Mouse (Mus musculus) ZHBTc4 (cell line): ENCODE measurements around the gene Fhl1.

Experiments used
- DNase-seq: peaks from one replicate; pipeline ENCODE4 v3.0.0-alpha.2; 2011; ENCODE audit warnings: low read depth, low spot score

The Fhl1 gene

DNA sequence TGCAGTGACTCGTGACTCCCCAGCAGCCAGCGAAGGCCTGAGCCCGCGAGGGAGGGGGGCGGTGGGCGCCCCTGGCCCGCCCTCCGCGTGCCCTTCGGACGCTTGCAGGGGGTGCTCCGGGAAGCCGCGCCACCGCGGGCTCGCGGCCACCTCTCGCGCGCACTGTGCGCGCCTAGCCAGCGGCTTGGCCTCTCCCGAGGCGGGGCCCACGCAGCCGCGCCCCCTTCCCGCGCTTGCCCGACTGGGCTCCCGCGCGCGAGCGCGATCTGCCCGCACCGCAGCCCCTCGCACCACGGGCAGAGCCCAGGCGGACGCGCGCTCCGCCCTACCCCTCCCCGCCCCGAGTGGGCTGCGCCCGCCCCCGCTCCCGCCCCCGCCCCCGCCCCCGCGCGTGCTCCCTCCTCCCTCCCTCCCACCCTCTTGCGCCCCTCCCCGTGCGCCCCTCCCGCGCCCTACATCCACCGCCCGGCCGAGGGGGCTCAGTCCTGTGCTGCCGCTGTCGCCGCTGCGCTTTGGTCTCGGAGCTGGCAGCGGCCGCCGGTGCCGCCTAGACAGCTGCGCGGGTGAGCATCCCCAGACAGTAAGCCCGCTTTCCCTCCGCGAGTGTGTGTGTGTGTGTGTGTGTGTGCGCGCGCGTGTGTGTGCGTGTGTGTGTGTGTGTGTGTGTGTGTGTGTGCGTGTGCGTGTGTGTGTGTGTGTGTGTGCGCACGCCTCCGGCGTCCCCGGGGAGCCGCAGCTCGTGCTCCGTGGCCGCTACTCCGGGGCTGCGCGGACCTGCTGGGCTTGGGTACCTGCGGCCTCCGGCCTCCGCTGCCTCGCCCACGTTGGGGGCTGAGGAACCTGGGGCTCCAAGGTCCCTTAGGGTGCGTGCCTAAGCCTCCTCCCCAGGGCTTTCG lies at the start of gene Fhl1:
TSS of gene Fhl1 (plus strand) at position 482 of the 896 bp plus-strand sequence.
- DNase-seq, result peak; percentile 71

GRCm38 (mm10) chrX:56682156-56682720 lies 49.3 kb upstream of the Fhl1 start:
- DNase-seq, result no peak

DNA sequence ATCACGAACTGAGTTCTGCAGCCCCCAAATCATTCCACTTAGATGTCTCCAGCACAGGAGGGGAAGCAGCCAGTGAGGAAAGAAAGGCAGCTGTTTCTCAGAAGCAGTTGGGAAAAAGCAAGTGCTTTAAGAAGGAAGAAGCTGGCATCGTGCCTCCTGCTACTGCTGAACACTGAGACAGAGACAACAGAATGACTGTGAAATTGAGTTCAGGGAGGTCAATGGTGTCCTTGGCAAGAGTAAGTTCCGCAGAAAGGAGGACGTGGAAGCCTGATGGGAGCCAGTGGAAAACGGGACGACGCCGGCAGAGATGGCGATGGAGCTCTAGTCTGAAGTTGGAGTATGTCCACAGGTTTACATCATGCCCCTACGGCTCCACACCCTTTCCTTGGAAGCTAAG lies 48.1 kb upstream of the Fhl1 start:
- no peak for DNase-seq

DNA sequence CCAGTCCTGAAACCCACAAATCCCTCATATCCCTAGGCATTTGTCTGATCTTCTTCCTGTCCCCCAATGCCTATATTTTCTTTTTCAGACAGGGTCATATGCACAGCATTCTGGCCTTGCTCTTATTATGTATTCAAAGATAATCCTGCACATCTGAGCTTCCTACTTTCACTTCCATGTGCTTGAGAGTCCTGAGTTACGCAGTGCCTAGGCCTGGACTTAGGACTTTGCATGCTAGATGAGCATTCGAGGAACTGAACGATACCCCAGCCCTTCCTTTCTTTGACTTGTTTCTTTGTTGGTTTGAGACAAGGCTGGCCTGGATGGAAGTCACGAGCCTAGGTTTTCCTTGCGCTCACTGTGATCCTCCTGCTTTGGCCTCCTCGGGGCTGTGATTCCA lies 39.0 kb upstream of the Fhl1 start:
- DNase-seq, result no peak

GRCm38 (mm10) chrX:56694539-56694938 lies 37.0 kb upstream of the Fhl1 start:
- DNase-seq, result peak; percentile 51

- DNase-seq, result no peak
Observed at GRCm38 (mm10) chrX:56697199-56697780, 34.3 kb upstream of the Fhl1 start.

DNA sequence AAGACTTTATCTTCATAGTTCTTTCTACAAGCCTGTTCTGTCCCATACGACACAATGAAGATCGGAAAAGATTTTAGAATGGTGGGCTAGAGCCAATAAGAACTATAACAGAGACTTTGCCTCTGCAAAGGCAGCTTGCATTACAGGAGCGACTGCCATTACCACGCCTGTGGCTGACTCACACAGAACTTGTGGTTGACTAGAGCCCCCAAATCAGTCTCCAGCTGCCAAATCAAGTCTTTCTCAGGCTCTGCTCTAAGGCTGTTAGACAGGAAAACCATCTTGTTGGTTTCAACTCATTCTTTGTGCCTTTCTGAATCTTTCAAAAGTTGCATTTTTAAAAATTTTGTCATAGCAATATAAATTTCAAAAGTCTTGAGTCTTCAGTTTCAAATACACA lies 33.7 kb upstream of the Fhl1 start:
- no peak for DNase-seq

DNA sequence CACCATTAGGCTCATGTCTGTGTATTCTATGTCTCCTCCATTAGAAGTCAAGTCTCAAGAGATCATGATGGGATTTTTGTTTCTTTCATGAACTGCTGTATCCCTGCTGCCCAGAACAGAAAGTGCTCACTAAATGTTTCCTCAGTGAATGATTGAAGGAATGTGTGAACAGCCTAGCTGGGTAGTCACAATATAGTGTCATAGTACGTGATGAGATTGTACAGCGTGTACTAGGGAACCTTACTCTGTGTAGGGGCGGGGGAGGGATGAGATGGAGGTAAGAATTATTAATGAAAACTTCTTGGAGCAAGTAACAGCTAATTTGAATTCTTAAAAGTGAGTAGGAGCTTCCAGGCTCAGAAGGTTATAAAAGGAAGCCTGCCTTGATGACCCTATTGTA lies 30.3 kb upstream of the Fhl1 start:
- no peak for DNase-seq

- DNase-seq, result no peak
Observed at GRCm38 (mm10) chrX:56703965-56704562, 27.5 kb upstream of the Fhl1 start.

- DNase-seq, result no peak
Observed at GRCm38 (mm10) chrX:56708592-56709370, 22.8 kb upstream of the Fhl1 start.

DNA sequence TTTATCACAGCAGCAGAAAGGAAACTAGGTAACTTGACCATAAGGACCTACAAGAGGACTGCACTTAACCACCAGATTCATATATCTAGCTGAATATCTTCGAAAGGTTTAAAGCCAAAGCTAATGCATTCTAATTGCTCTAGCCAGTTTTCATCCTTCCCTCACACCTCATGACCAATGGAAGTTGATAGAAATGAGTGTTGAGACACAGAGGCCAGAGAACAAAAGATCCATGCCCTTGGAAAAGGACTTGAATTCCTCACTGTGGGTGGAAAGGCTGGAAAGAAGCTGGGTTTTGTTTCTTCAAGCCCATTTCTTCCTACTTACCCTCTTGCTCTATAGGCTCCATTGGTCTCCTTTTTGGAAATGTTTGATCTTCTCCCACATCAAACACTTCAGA lies 21.1 kb upstream of the Fhl1 start:
- no peak for DNase-seq

DNA sequence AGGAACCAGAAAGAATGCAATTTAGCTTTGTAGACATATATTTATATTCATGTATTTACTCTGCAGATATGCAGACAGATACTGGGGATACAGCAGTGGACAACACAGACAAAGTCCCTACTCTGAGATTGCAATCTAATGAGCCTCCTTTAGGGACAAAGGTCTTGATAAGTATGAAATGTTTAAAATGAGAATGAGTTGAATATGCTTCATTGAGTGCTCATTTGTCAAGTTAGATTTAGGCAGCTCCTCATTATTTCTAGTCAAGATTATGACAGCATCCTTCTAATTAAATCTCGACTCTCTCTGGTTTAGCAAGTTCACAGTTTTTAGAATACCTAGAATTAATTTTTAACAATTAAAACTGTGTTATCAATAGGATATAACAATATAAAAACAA lies 18.9 kb upstream of the Fhl1 start:
- no peak for DNase-seq

DNA sequence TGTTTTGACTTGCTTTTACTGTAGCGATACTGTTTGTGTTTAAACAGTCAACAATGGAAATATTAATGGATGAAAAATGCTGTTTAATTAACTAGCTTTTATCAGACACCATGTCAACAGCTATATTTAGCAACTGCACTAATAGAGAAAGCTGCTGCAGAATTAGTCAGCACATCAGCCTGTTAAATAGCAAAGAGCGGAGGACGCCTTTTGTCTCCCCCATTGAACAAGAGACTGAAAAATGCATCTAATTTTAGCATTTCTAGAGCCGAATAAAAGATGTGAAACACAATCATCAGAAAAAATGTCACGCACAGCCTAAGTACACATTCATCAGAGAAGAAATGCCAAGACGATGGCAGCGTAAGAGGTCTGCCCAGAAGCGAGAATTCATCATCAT lies 9.0 kb upstream of the Fhl1 start:
- DNase-seq, result no peak

GRCm38 (mm10) chrX:56728507-56728906 lies 3.1 kb upstream of the Fhl1 start:
- DNase-seq, result no peak

DNA sequence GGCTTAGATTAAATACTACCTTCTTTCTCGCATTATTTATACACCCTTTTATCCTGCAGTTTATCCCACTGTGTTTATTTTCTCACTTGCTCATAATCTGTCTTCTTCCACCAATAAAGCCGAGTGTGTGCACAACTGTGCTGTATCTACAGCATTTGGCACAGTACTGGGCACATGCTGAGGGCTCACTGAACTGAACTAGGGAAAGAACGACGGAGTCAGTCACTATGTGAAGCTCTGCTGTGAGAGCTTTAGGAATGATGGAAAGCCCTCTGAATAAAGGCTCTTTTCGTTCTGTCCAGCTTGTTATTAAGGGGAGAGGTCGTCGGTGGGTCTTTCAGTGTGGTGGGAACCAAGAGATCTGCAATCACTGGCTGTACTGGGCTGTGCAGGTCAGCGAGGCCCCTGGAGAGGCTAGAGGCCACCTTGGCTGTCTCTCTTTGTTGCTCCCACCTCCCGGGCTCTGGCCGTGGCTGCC lies 720 bp upstream of the Fhl1 start:
- DNase-seq, result peak; percentile 4

- DNase-seq, result peak; percentile 7
Observed at GRCm38 (mm10) chrX:56732401-56732800, 814 bp downstream of the Fhl1 start.

- DNase-seq, result no peak
Observed at GRCm38 (mm10) chrX:56734436-56734835, 2.8 kb downstream of the Fhl1 start.

DNA sequence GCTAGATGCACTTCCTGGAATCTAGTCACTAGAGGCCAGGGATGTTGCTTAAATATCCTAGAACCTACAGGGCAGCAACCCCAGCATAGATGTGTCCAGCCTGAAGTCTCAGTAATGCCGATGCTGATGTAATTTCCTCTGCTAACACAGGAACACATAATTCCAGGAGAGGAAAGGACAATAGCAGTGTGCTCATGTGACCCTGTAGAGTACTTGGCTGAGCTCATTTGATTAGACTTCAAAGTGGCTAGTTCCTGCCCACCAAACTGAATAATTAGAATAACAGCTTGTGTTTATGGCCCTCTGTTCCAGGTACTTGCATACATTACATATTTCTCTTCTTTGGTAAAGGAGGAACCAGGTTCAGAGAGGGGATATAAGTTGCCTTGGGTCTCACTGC lies 4.6 kb downstream of the Fhl1 start:
- DNase-seq, result peak; percentile 5

DNA sequence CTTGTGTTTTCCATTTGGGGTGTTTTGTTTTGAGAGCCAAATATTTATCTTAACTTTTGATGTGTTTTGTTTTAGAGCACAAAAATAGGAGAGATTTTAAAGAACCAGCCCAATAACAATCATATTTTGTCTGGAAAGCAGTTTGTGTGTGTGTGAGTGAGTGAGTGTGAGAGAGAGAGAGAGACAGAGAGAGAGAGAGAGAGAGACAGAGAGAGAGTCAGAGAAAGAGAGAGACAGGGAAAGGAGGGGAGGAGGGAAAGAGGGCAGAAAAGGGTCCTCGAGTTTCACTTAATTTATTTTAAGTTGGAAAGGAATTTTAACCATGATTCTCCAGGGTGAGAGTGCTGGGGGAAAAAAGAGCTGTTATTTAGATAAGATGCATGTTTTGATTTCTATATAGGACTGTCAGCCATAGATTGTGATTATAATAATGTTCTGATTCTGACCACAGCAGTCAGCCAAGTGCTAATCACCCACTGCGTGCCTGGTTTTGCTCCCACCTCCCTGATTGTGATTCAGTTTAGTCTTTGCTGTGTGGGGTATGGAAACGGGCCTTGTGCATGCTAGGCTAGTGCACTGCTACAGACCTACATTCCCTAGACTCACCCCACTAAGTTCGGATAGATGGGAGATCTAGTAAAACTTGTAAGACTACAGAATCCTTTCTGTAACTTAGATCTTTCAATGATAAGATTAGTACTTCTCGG lies 6.4 kb downstream of the Fhl1 start:
- DNase-seq, result no peak

GRCm38 (mm10) chrX:56741428-56741827 lies 9.8 kb downstream of the Fhl1 start:
- no peak for DNase-seq

DNA sequence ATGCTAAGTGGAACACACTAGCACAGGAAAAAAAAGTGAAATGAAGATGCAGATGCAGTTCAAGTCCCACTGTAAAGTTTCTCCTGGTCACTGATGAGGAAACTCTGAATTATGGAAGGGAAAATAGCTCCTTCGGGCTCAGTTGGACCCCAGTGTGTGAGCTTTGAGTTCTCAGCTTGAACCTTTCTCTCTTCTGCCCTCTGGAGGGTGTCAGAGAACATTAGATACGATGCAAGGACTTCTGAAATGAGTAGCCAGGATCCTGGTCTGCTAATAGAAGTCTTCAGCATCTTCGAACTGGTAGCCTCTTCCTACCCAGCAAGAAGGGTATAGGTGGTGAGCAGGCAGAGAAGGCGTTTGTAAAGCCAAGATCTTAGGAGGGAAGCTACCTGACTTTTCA lies 19.9 kb downstream of the Fhl1 start:
- peak; percentile 3 for DNase-seq
